Mouse (Mus musculus): ENCODE results near the gene Erfe.

DNA sequence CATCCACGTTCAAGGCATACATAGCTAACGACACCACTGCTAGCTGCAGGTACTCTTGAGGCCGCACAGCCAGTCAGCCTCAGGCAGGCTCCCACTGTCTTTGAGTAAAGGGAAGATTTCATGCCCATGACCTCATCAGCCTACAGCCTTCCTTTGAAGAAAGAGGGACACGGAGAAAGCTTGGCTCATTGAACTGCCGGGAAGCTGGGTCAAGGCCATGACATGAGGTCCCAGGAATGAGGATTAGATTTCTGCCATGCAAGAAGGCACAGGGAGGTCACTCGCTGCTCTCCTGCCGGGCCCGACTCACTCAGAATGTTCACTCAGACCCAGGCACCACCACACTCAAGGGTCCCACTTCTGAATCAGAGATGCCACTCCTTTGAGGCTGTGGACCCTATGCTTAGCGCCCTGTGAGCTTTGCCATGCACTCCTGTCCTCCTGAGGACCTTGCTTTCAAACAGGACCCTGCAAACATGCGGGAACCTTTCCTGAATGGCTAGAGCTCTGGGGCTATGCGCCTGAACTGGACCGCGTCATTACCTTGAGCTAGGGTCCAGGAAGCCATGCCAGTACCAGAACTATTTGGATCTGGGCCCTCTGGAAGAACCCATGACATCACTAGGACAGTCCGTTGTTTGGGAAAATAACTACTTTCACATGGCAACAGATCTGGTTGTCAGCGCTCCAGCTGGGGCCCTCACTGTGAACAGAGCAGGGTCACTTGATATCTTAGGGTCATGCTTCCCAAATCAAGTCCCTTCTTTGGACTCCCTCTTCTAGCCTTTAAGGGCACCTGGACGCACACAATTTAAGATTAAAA is 1.2 kb upstream of the Erfe start:
- TF ChIP-seq CTCF (IDR thresholded peaks at IDR 0.05; ENCODE audit: borderline replicate concordance, insufficient read depth, low read depth, low read length), result no peak
- no peak for TF ChIP-seq POLR2A (IDR thresholded peaks at IDR 0.05; ENCODE audit: borderline replicate concordance, insufficient read depth, low read length)

Data from cerebellum, adult 2 months (tissue).